Mouse (Mus musculus) adrenal gland, adult 2 months (tissue): ENCODE results near the gene Golm1. TPM values are rescaled to one million over a fixed set of nuclear protein-coding genes. Genes with fewer than 3 reads are reported as not detected.

Source experiments
- DNase-seq: peaks from one replicate; pipeline ENCODE4 v3.0.0; 2021
- polyA plus RNA-seq: library from polyadenylated mRNA; depleted of rRNA; stranded (reverse); fragments of >200 nt; gene quantifications from 2 replicates; pipeline ENCODE4 v1.2.3, GENCODE M21; 2012
- total RNA-seq, 2 experiments: library from RNA; stranded (reverse); gene quantifications; 2 replicates each; pipeline ENCODE4 v1.2.3; 2021

Gene Golm1
- total and polyA plus RNA-seq, 3 experiments = 1.4 to 10.4 (median 6.7) TPM

DNA sequence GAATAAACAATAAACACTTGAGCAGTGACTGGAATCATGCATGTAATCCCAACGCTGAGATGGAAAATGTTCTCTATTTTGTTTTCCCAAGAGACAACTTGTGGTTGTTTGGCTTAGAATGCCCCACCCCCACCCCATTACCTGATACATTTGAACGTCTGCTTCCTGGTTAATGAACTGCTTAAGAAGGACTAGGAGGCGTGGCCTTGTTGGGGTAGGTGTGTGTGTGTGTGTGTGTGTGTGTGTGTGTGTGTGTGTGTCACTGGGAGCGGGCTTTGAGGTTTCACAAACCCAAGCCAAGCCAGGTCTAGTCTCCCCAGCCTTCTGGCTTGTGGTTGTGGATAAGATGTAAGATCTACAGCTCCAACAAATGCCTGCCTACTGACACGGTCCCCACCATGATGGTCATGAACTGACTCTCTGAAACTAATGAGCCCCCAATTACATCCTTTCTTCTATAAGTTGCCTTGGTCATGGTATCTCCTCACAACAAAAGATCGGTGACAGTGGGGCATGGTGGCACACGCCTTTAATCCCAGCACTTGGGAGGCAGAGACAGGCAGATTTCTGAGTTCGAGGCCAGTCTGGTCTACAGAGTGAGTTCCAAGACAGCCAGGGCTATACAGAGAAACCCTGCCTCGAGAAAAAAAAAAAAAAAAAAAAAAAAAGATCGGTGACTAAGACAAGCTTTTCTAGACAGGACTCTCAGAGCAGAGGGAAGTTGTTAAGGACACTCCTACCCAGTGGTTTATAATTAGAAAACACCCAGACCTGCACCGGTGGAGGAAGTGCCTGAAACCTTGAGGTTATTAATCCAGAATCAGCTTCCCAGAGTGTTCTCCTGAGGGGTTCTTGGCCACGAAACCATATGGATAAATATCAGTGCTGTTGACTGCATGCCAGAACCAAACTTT lies 962 bp upstream of the Golm1 start:
- no peak for DNase-seq

GRCm38 (mm10) chr13:59674761-59675150 lies 855 bp downstream of the Golm1 start:
- DNase-seq = peak; percentile 34

GRCm38 (mm10) chr13:59674215-59674614 lies 1.4 kb downstream of the Golm1 start:
- no peak for DNase-seq

DNA sequence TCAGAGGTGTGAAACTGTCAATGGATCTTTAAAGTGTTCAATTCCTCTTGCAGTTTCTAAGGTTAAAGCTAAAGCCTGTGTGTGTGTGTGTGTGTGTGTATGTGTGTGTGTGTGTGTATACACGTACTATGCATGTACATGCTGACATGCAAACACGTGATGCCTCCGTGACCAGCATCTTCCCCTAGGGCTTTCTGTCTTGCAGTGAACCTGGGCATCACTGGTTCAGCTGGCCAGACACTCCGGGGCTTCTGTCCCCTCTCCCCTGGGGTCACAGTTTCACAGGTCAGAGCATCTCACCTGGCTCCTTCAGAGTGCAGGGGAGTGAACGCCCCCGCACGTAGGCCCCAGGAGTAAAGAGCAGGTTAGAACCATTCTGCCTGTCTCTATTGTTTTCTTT lies 2.0 kb downstream of the Golm1 start:
- DNase-seq = no peak

- no peak for DNase-seq
Observed at GRCm38 (mm10) chr13:59672248-59672647, 3.4 kb downstream of the Golm1 start.

DNA sequence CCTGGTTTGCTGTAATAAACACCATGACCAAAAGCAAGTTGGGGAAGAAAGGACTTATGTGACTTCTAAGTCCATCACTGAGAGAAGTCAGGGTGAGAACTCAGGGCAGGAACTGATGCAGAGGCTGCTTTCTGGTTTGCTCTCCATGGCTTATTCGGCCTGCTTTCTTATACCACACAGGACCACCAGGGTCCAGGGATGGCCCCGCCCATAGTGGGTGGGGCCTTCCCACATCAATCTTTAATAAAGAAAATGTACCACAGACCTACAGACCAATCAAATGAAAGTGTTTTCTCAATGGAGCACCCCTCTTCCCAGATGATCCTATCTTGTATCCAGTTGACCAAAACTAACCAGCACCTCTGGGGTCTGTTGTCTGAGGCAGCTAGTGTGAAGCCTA lies 4.1 kb downstream of the Golm1 start:
- DNase-seq = no peak

DNA sequence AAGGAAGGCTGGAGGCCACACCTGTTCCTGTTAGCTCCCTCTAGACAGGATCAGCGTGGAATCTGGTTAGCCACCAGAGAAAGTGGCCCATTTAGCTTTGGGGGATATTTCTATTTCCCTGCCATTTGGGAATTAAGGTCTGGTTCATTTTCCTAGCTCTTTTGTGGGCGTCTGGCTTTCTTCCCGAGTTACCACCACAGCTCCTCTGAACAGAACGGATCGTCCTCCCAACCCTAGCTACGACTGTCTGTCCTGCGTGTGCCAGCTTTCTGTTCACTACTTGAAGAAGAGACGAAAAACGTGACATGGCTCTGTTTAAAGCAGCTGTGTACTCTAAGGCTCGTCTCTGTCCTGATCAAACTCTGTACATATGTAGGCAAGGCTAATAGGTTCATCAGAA lies 5.7 kb downstream of the Golm1 start:
- no peak for DNase-seq

GRCm38 (mm10) chr13:59668501-59669093 lies 7.0 kb downstream of the Golm1 start:
- peak; percentile 13 for DNase-seq

- DNase-seq = no peak
Observed at GRCm38 (mm10) chr13:59667763-59668162, 7.8 kb downstream of the Golm1 start.

GRCm38 (mm10) chr13:59663939-59664712 lies 11.5 kb downstream of the Golm1 start:
- DNase-seq = no peak

GRCm38 (mm10) chr13:59661966-59662365 lies 13.6 kb downstream of the Golm1 start:
- DNase-seq = no peak

DNA sequence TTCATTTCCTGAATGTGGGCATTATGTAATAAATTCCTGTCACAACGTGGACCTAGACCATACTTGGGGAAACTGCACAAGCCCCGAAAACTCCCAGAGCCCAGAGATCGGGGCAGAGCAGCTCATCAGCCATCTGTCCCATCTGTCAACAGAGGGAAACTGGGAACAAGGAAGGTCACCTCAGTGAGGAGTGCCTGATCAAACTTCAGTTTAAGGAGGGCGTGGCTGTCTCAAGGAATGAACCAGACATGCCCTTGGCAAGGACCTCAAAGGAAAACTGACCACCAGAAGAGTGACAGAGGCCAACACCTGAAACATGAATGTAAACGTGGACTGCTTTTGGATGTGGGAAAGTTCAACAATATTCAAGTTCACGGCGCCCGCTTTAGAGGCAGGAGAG lies 14.2 kb downstream of the Golm1 start:
- no peak for DNase-seq

DNA sequence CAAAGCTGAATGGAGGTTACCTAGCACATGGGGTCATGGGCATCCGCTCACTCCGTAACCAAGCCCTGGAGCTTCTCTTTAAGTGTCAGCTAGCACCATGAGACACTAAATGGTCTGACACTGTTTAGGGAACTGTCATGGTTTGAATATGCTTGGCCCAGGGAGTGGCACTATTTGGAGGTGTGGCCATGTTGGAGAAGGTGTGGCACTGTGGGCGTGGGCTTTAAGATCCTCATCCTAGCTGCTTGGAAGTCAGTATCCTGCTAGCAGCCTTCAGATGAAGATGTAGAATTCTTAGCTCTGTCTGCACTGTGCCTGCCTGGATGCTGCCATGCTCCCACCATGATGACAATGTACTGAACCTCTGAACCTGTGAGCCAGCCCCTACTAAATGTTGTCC lies 15.2 kb downstream of the Golm1 start:
- no peak for DNase-seq

DNA sequence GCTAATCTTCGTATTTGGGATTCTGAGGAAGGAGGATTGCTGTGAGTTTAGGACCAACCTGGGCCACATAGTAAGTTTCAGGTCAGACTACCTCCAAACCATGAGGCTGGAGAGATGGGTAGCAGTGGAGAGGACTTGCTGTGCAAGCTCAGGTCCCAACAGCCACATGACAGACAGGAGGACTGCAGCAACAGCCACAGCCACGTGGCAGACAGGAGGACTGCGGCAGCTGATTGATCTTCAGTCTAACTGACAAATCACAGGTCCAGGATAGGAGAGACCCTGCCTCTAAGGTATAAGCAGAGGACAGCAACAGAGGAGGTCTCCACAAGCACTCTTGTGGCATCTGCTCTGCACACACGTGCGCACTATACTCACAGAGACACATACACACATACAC lies 17.8 kb downstream of the Golm1 start:
- no peak for DNase-seq

- DNase-seq = peak; percentile 10
Observed at GRCm38 (mm10) chr13:59656975-59657388, 18.6 kb downstream of the Golm1 start.

DNA sequence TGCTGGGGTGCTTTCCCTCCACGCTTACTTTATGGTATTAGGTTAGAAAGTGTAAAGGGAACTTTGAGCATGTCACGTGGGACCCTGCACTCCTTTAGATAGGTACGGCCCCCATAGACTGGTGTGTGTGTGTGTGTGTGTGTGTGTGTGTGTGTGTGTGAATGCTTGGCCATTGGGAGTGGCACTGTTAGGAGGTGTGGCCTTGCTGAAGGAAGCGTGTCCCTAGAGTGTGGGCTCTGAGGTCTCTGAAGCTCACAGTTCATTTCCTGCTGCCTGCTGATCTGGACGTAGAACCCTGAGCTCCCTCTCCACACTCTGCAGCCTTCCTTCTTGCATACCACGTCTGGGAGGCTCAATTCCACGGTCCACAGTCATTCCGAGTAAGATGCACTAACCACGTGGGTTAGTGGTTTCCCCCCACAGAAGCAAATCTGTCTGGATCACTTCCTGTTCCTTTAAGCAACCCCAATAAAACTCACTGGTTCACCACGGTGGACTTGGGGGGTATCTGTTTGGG lies 19.2 kb downstream of the Golm1 start:
- DNase-seq = no peak

DNA sequence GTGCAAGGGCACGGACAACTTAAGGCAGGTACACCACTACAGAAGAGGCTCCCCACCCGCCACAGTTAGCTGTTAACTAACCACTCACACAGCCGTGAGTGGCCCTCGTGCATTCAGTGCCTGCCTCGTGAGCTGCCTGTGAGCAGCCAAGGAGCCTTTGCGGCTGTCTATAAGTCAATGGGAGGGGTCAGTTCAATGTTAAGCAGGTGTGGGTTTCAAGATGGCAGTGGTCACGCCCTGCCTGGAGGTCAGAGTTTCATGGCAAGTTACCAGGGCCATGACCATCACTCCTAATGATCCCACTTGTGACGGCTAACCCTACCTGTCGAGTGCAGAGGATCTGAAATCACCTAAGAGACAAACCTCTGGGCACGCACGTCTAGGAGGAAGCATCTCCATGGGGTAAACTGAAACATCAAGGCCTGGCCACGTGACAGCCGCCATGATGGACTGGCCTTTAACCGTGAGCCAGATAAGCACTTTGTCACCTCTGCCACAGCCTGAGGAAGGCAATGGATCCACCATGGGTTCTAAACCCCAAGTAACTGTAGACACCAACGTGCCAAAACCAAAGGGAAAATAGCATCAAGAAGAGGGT lies 19.8 kb downstream of the Golm1 start:
- DNase-seq = no peak

DNA sequence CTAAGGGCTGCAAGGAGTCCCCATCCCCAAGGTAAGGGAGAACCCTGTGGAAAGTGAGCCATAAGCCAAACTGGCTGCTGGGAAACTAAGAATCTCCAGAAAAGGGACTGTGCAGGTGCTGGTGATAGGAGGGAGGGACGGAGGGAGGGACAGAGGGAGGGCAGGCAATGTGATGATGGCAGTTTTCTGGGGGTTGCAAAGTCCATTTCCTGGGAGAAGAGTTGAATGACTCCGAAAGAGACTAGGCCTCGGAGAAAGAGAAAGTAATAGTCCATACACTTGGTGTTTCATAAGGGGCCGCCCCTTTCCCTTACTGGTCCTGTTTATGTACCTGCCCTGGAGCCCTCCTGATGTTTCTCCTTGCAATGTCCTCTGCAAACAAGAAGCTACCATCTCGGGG lies 21.1 kb downstream of the Golm1 start:
- no peak for DNase-seq

DNA sequence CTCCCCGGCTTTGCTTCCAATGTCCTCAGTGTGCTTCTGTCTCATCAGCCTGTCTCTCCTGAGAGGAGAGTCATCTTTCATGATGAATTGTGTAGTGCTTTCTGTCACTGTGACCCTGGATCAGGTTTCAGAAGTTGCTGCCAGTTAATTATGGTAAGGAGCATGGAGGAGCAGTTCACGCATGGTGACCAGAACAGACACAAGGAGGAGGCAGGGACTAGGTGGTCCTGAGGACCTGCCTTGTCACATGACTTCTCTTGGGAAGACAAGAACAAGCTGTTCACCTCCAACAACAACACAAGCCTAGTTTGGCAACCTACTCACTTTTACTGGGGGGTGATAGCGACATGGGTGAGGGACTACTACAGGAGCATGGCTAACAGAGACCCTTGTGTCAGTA lies 22.5 kb downstream of the Golm1 start:
- DNase-seq = no peak

DNA sequence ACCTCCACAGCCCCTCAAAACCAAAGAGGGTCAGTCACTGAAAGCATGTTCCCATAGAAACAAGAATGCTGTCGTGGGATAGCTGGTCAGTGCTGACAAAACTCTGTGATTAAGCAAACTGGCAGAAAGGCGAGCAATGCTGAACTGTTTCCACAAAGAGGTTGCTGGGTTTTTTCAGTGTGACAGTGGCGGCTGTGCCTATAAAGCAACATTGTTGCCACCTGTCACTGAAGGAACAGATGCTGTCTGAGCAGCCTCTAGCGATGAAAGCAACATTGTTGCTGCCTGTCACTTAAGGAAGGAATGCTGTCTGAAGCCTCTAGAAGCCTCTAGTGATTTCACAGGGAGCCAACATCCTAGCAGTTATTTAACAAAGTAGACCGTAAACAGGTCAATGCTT lies 23.0 kb downstream of the Golm1 start:
- no peak for DNase-seq

DNA sequence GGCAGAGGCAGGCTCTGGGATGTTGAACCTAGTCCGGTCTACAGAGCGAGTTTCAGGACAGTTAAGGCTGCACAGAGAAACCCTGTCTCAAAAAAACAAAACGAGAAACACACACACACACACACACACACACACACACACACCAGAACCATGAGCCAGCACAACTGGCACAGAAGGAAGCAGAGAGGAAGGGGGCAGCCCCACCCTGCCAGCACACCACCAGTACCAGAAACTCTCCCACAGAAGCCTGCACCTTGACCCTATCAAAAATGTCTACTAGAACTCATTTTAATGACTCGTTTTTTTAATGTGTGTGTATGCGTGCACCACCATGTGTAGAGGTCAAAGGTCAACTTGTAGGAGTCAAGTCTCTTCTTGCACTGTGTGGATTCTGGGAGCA lies 25.8 kb downstream of the Golm1 start:
- no peak for DNase-seq

DNA sequence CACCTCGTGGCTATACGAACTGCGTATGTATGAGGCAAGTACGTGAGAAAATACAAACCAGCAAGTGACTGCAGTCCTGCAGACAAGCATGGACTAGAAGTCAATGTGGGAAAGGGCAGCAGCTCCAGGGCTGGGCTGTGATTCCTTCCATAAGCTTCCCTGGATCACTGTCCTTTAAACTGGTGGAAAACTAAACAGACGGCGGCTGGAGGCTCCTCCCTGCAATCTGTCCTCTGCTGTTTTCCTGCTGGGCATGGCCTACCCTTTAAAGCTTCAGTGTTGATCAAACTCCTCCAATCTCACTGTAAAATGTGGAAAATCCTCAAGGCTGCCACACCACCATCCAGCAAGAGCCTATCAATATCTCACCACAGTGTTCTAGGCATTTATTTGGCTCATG lies 27.0 kb downstream of the Golm1 start:
- no peak for DNase-seq
